Mouse (Mus musculus) spleen, adult 2 months (tissue): ENCODE data around the gene Ap2a2.
"Not testable (repeated sequence)": the region's sequence is repeated elsewhere in the genome, so short reads cannot be mapped to it uniquely, and the experiment has no call there.

Experiments
- CTCF ChIP-seq: fragments of 200-500 bp; IDR thresholded peaks from 2 replicates; pipeline ENCODE4 v1.5.1; 2011; ENCODE audit warnings: mild to moderate bottlenecking, inconsistent platforms; ENCODE audit not compliant: insufficient read depth, insufficient read length, insufficient replicate concordance; ENCODE audit errors: extremely low read depth
- POLR2A ChIP-seq: fragments of 200-500 bp; IDR thresholded peaks from 2 replicates; pipeline ENCODE4 v1.6.1; 2011; ENCODE audit warnings: low read depth, low read length, inconsistent platforms

DNA sequence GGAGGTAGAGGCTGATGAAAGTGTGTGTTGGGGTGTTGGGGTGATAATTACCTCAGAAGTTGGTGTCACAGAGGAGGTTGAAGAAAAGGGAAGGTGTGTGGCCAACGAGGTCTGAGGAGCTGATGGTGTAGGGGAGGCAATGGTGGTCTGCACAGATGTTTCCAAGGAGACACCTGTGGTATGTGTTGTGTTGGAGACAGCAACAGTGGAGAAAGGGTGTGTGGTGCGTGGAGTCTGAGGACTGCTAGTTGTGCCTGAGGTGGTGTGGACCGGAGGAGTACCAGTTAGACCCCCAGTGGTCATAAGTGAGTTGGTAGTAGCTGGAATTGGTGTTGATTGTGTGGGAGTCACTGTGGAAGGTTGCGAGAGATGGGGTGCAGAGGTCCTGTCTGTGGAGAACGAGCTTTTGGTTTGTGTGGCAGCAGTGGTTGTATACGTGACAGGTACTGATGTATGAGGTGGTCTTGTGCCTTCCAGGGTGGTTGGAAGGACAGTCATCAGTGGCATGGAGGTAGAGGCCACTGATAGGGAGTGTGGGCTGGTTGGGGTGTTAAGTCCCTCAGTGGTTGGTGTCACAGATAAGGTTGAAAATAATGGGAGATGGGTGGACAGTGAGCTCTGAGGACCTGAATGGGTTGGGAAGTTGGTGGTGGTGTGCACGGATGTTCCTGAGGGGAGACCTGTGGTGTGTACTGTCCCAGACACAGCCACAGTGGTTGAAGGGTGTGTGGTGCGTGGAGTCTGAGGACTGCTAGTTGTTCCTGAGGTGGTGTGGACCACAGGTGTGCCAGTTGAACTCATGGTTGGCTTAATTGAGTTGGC is 76.8 kb downstream of the Ap2a2 start:
- not testable (repeated sequence) for TF ChIP-seq CTCF, POLR2A
